Mouse (Mus musculus): ENCODE measurements at regions not wholly inside any gene's neighbourhood (a gene's known extent, or its start where the extent isn't known, plus 50 kb on each side); places are given as distances from the start of the nearest gene placed in this dataset.

- TF ChIP-seq CTCF (IDR thresholded peaks at IDR 0.05; ENCODE audit: borderline replicate concordance, extremely low read depth, insufficient read depth, insufficient read length) = no peak
- TF ChIP-seq POLR2A (IDR thresholded peaks at IDR 0.05; ENCODE audit: borderline replicate concordance, extremely low read depth, insufficient read depth, insufficient read length, poor library complexity, severe bottlenecking) = no peak
Measured at GRCm38 (mm10) chr7:94233653-94234052, 1154.0 kb downstream of the Fam181b start.
